Mouse (Mus musculus): Measurements from ENCODE around the gene Myl6b. TPM values are rescaled to one million over a fixed set of nuclear protein-coding genes. Genes with fewer than 3 reads are reported as not detected.

The Myl6b gene
- total and polyA plus RNA-seq, 3 experiments: 0.39 to 3.9 (median 2.5) TPM

- H3K79me2 ChIP-seq (replicated peaks; ENCODE audit: control insufficient read depth, extremely low read depth, insufficient read depth, poor library complexity, severe bottlenecking): no peaks in the 10 kb centered on the region
- peaks cover 2% of the 10 kb centered on the region for H3K9me3 ChIP-seq (replicated peaks; ENCODE audit: low read length)
- TF ChIP-seq MEF2A (IDR thresholded peaks at IDR 0.05; ENCODE audit: borderline replicate concordance, low read depth, low read length) (no peak), MAFK (IDR thresholded peaks at IDR 0.05; ENCODE audit: insufficient replicate concordance, low read length) (no peak), RAD21 (IDR thresholded peaks at IDR 0.05; ENCODE audit: low read depth, low read length) (no peak), NRF1 (IDR thresholded peaks at IDR 0.05; ENCODE audit: low read depth, low read length) (no peak)
- dilution Hi-C loops (cut with MboI; ENCODE audit: extremely low pct_ligation_motif_present, extremely low pct_unique_long_range_greater_than_20kb, low sequenced_read_pairs) (no loop called here), in situ Hi-C loops (cut with MboI; ENCODE audit: low pct_ligation_motif_present, low pct_unique_long_range_greater_than_20kb, low sequenced_read_pairs) (no loop called here)
- H3K36me3 ChIP-seq (replicated peaks in 1 of 2; ENCODE audit: control insufficient read depth in 1 of 2, insufficient read depth in 1 of 2, low read length in 1 of 2): peaks cover 43 to 57% of the 10 kb centered on the region in 2 experiments
- no peak overlapping the region for H3K4me3 ChIP-seq (replicated peaks in 1 of 3; ENCODE audit: low read depth in 2 of 3, low read length in 2 of 3, poor library complexity in 1 of 3)
- no peaks in the 10 kb centered on the region for H3K27me3 ChIP-seq (replicated peaks)
- H3K4me1 ChIP-seq (ENCODE audit: control insufficient read depth in 1 of 2, insufficient read depth in 2 of 2): peaks cover 0 to under 1% of the 10 kb centered on the region in 2 experiments; a peak in 1 of 4 replicates
- no peak for DNase-seq (ENCODE audit: extremely low read depth)
- no peak overlapping the region for H3K9ac ChIP-seq (ENCODE audit: insufficient read depth, low read depth)
- H3K4me2 ChIP-seq (ENCODE audit: insufficient read depth, low read depth, poor library complexity, severe bottlenecking): no peak overlapping the region
- H3K27ac ChIP-seq (ENCODE audit: insufficient read depth, low read depth): no peak overlapping the region
These were observed 11.8 kb upstream of the Myl6b start for GRCm38 (mm10) chr10:128510301-128510700.

- dilution Hi-C loops (cut with MboI; ENCODE audit: extremely low pct_ligation_motif_present, extremely low pct_unique_long_range_greater_than_20kb, low sequenced_read_pairs) (no loop called here), in situ Hi-C loops (cut with MboI; ENCODE audit: low pct_ligation_motif_present, low pct_unique_long_range_greater_than_20kb, low sequenced_read_pairs) (no loop called here)
- no peak for DNase-seq (ENCODE audit: extremely low read depth)
- Histone ChIP-seq H3K9me3 (replicated peaks; ENCODE audit: low read length) (peaks cover 2% of the 10 kb centered on the region), H3K27ac (ENCODE audit: insufficient read depth, low read depth) (no peak overlapping the region), H3K9ac (ENCODE audit: insufficient read depth, low read depth) (no peak overlapping the region), H3K27me3 (replicated peaks) (no peaks in the 10 kb centered on the region), H3K36me3 (replicated peaks in 1 of 2; ENCODE audit: control insufficient read depth in 1 of 2, insufficient read depth in 1 of 2, low read length in 1 of 2) (peaks cover 38 to 52% of the 10 kb centered on the region in 2 experiments), H3K4me1 (ENCODE audit: control insufficient read depth in 1 of 2, insufficient read depth in 2 of 2) (peaks cover 1 to 5% of the 10 kb centered on the region in 2 experiments; a peak in 3 of 4 replicates), H3K79me2 (replicated peaks; ENCODE audit: control insufficient read depth, extremely low read depth, insufficient read depth, poor library complexity, severe bottlenecking) (no peaks in the 10 kb centered on the region), H3K4me2 (ENCODE audit: insufficient read depth, low read depth, poor library complexity, severe bottlenecking) (no peak overlapping the region), H3K4me3 (replicated peaks in 1 of 3; ENCODE audit: low read depth in 2 of 3, low read length in 2 of 3, poor library complexity in 1 of 3) (no peak overlapping the region)
- TF ChIP-seq ZMIZ1 (IDR thresholded peaks at IDR 0.05; ENCODE audit: low read depth, low read length): no peak
- no peak for TF ChIP-seq BHLHE40 (IDR thresholded peaks at IDR 0.05; ENCODE audit: low read depth, low read length)
- TF ChIP-seq USF1 (IDR thresholded peaks at IDR 0.05; ENCODE audit: low read depth, low read length): no peak
- no peak for TF ChIP-seq ETS1 (conservative IDR thresholded peaks at IDR 0.05; ENCODE audit: low read depth, low read length)
- no peak for TF ChIP-seq SIN3A (IDR thresholded peaks at IDR 0.05; ENCODE audit: low read length)
- no peak for TF ChIP-seq KAT2A (IDR thresholded peaks at IDR 0.05; ENCODE audit: insufficient replicate concordance, low read length)
- TF ChIP-seq POLR2AphosphoS2 (IDR thresholded peaks at IDR 0.05; ENCODE audit: low read depth, low read length): no peak
- no peak for TF ChIP-seq ZKSCAN1 (IDR thresholded peaks at IDR 0.05; ENCODE audit: borderline replicate concordance, low read depth, low read length)
- TF ChIP-seq ELF1 (IDR thresholded peaks at IDR 0.05; ENCODE audit: low read depth, low read length): no peak
- TF ChIP-seq TBP (conservative IDR thresholded peaks at IDR 0.05; ENCODE audit: low read depth, low read length): no peak
These were observed 11.3 kb upstream of the Myl6b start for GRCm38 (mm10) chr10:128509831-128510230.

Measured in CH12.LX (cell line).